Mouse (Mus musculus): Measurements from ENCODE around the gene Crcp.
A peak's percentile ranks its signal among the peaks of the same experiment; 100 is the strongest.

DNA sequence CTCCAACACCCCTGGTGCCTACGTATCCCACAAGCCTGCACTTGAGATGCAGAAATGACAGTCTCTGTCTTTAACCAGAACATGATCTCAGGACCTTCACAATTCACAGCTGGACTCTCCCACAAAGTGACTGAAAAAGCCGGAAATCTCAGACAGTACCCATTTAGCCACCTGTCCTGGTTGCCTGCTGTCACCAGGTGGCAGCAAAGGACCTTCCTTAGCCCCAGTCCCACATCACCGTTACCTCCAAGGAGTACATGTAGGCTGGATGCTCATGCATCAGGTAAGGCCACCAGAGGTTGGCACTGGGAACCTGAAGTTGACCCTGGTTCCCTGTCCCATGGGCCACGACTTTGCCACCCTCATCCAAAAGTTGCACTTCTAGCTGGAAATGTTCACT, 30.0 kb upstream of the Crcp start:
- TF ChIP-seq CTCF (IDR thresholded peaks at IDR 0.05; ENCODE audit: control insufficient read depth, insufficient read depth, insufficient replicate concordance, low read depth, low read length) (peak; percentile 78; the same call in 1 of the 2 replicates), POLR2A (IDR thresholded peaks at IDR 0.05; ENCODE audit: control insufficient read depth, low read depth, low read length) (no peak)
